Mouse (Mus musculus): ENCODE measurements at regions not wholly inside any gene's neighbourhood (a gene's known extent, or its start where the extent isn't known, plus 50 kb on each side); places are given as distances from the start of the nearest gene placed in this dataset.

GRCm38 (mm10) chr6:117012621-117013020 lies 155.7 kb upstream of the Cxcl12 start:
- no peak for DNase-seq

GRCm38 (mm10) chr6:117015461-117015860 lies 152.9 kb upstream of the Cxcl12 start:
- DNase-seq = no peak

GRCm38 (mm10) chr6:117021851-117022250 lies 146.5 kb upstream of the Cxcl12 start:
- DNase-seq = no peak

GRCm38 (mm10) chr6:117032042-117032746 lies 136.1 kb upstream of the Cxcl12 start:
- no peak for DNase-seq

- no peak for DNase-seq
Observed at GRCm38 (mm10) chr6:117043744-117044143, 124.6 kb upstream of the Cxcl12 start.

- DNase-seq = no peak
Observed at GRCm38 (mm10) chr6:117049459-117050010, 118.8 kb upstream of the Cxcl12 start.

- no peak for DNase-seq
Observed at GRCm38 (mm10) chr6:117060688-117061087, 107.6 kb upstream of the Cxcl12 start.

GRCm38 (mm10) chr6:117067541-117068305 lies 100.6 kb upstream of the Cxcl12 start:
- no peak for DNase-seq

GRCm38 (mm10) chr6:117071311-117071710 lies 97.0 kb upstream of the Cxcl12 start:
- DNase-seq = no peak

- no peak for DNase-seq
Observed at GRCm38 (mm10) chr6:117071857-117072256, 96.5 kb upstream of the Cxcl12 start.

GRCm38 (mm10) chr6:117079500-117079899 lies 88.8 kb upstream of the Cxcl12 start:
- no peak for DNase-seq

- DNase-seq = peak; percentile 15 to 19
Observed at GRCm38 (mm10) chr6:117080973-117081372, 87.4 kb upstream of the Cxcl12 start.

GRCm38 (mm10) chr6:117084211-117084610 lies 84.1 kb upstream of the Cxcl12 start:
- no peak for DNase-seq

- no peak for DNase-seq
Observed at GRCm38 (mm10) chr6:117084833-117085500, 83.4 kb upstream of the Cxcl12 start.

GRCm38 (mm10) chr6:117094742-117095141 lies 73.6 kb upstream of the Cxcl12 start:
- DNase-seq = no peak

- DNase-seq = no peak
Observed at GRCm38 (mm10) chr6:117099871-117100270, 68.5 kb upstream of the Cxcl12 start.

- no peak for DNase-seq
Observed at GRCm38 (mm10) chr6:117102693-117103092, 65.6 kb upstream of the Cxcl12 start.

GRCm38 (mm10) chr6:117104047-117104446 lies 64.3 kb upstream of the Cxcl12 start:
- no peak for DNase-seq

GRCm38 (mm10) chr6:117104463-117104862 lies 63.9 kb upstream of the Cxcl12 start:
- no peak for DNase-seq

- no peak for DNase-seq
Observed at GRCm38 (mm10) chr6:117105182-117105589, 63.1 kb upstream of the Cxcl12 start.

GRCm38 (mm10) chr6:117110291-117110690 lies 58.0 kb upstream of the Cxcl12 start:
- no peak for DNase-seq

GRCm38 (mm10) chr6:117114859-117115258 lies 53.5 kb upstream of the Cxcl12 start:
- no peak for DNase-seq

GRCm38 (mm10) chr6:117118081-117118480 lies 50.3 kb upstream of the Cxcl12 start:
- DNase-seq = no peak
